Mouse (Mus musculus) limb, embryonic 10.5 days (tissue): ENCODE results near the gene Zfp575. TPM values are rescaled to one million over a fixed set of nuclear protein-coding genes. Genes with fewer than 3 reads are reported as not detected.
"Not testable (repeated sequence)": the region's sequence is repeated elsewhere in the genome, so short reads cannot be mapped to it uniquely, and the experiment has no call there.

Experiments
- DNase-seq: peaks from one replicate; pipeline ENCODE4 v3.0.0-alpha.2; 2017; ENCODE audit warnings: low spot score
- H3K27ac ChIP-seq: fragments of 300-500 bp; sonication (generic); 2 replicates; pipeline ENCODE4 v1.5.1; 2016; ENCODE audit warnings: mild to moderate bottlenecking
- H3K27me3 ChIP-seq: fragments of 300-500 bp; sonication (generic); 2 replicates; pipeline ENCODE4 v1.6.1; 2016; ENCODE audit warnings: low read depth, mild to moderate bottlenecking; ENCODE audit not compliant: poor library complexity, severe bottlenecking
- H3K36me3 ChIP-seq: fragments of 300-500 bp; sonication (generic); 2 replicates; pipeline ENCODE4 v1.6.1; 2016; ENCODE audit warnings: mild to moderate bottlenecking, moderate library complexity
- H3K4me1 ChIP-seq: fragments of 300-500 bp; sonication (generic); 2 replicates; pipeline ENCODE4 v1.6.1; 2016
- H3K4me3 ChIP-seq: fragments of 300-500 bp; sonication (generic); 2 replicates; pipeline ENCODE4 v1.5.1; 2016; ENCODE audit warnings: mild to moderate bottlenecking, moderate library complexity
- H3K9me3 ChIP-seq: fragments of 300-500 bp; sonication (generic); replicated peaks from 2 replicates; pipeline ENCODE4 v1.6.1; 2016; ENCODE audit warnings: mild to moderate bottlenecking
- WGBS: fragments of 180-500 bp; shearing (Covaris S2); methylation state at CpG from one replicate; pipeline ENCODE4 v1.1.7; 2016; 5-methylcytosine and 5-hydroxymethylcytosine counted together
- polyA plus RNA-seq: library from polyadenylated mRNA; unstranded; fragments of >200 nt; fragmentation: Nextera tagmentation; extraction: Ambion mirVana; gene quantifications from 2 replicates; pipeline ENCODE4 v1.2.1, GENCODE M21; 2016

The Zfp575 gene
- polyA plus RNA-seq = 1.6 and 2.6 TPM in 2 replicates

GRCm38 (mm10) chr7:24587330-24588105 is at the start of gene Zfp575, which contains the start of gene Ethe1:
TSS of gene Zfp575 (minus strand) at chr7:24587641.
TSS of gene Ethe1 (plus strand) at chr7:24587543.
- peak within 1 kb of the TSS; percentile 56 for H3K4me3 ChIP-seq
- peak; percentile 87 for DNase-seq
- H3K27ac ChIP-seq = peak within 1 kb of the TSS; percentile 77
- peaks cover 44% of the 10 kb centered on the region for H3K27me3 ChIP-seq
- no peaks in the 10 kb centered on the region for H3K9me3 ChIP-seq
- peaks cover 10% of the 10 kb centered on the region for H3K4me1 ChIP-seq
- 7% methylated on average over 30 of the region's 30 CpGs for WGBS
- H3K36me3 ChIP-seq = no peaks in the 10 kb centered on the region

- no peaks in the 10 kb centered on the region for H3K36me3 ChIP-seq
- peaks cover 78% of the 10 kb centered on the region for H3K27me3 ChIP-seq
- no peaks in the 10 kb centered on the region for H3K9me3 ChIP-seq
- H3K4me1 ChIP-seq = peaks cover 19% of the 10 kb centered on the region
- peak overlapping the region; percentile 40; the same call in 1 of the 2 replicates for H3K4me3 ChIP-seq
- DNase-seq = no peak
- no peak overlapping the region for H3K27ac ChIP-seq
- WGBS = 2% methylated on average over 18 of the region's 18 CpGs
These were observed 49.6 kb upstream of the Zfp575 start for GRCm38 (mm10) chr7:24637046-24637445.

- Histone ChIP-seq H3K4me3 (peak within 1 kb of the TSS; percentile 40; the same call in 1 of the 2 replicates), H3K27ac (no peak within 1 kb of the TSS), H3K9me3 (no peaks in the 10 kb centered on the region), H3K36me3 (no peaks in the 10 kb centered on the region), H3K27me3 (peaks cover 70% of the 10 kb centered on the region), H3K4me1 (peaks cover 19% of the 10 kb centered on the region)
- WGBS = 12% methylated on average over 15 of the region's 15 CpGs
- DNase-seq = no peak
These were observed 48.8 kb upstream of the Zfp575 start, which contains the start of gene Lypd3 for GRCm38 (mm10) chr7:24636264-24636663. TSS of gene Lypd3 (plus strand) at chr7:24636550.

GRCm38 (mm10) chr7:24630116-24630880 is 42.9 kb upstream of the Zfp575 start:
- Histone ChIP-seq H3K9me3 (no peaks in the 10 kb centered on the region), H3K4me1 (peaks cover 16% of the 10 kb centered on the region), H3K27me3 (peaks cover 29% of the 10 kb centered on the region), H3K27ac (no peak overlapping the region), H3K36me3 (no peaks in the 10 kb centered on the region), H3K4me3 (no peak overlapping the region)
- 80% methylated on average over 10 of the region's 10 CpGs for WGBS
- DNase-seq = no peak

- Histone ChIP-seq H3K27me3 (peaks cover 25% of the 10 kb centered on the region), H3K36me3 (no peaks in the 10 kb centered on the region), H3K4me1 (peaks cover 16% of the 10 kb centered on the region), H3K4me3 (no peak overlapping the region), H3K27ac (no peak overlapping the region), H3K9me3 (no peaks in the 10 kb centered on the region)
- no peak for DNase-seq
- 68% methylated on average over 4 of the region's 4 CpGs for WGBS
These were observed 42.2 kb upstream of the Zfp575 start for GRCm38 (mm10) chr7:24629672-24630071.

GRCm38 (mm10) chr7:24628685-24629610 is 41.5 kb upstream of the Zfp575 start:
- H3K9me3 ChIP-seq = no peaks in the 10 kb centered on the region
- DNase-seq = peak; percentile 88
- peaks cover 19% of the 10 kb centered on the region for H3K27me3 ChIP-seq
- H3K27ac ChIP-seq = 0 out of 2 replicates have a peak overlapping the region, but pooled peaks have one; percentile 62
- peaks cover 16% of the 10 kb centered on the region for H3K4me1 ChIP-seq
- H3K36me3 ChIP-seq = no peaks in the 10 kb centered on the region
- whole genome bisulfite sequencing = 12% methylated on average over 33 of the region's 33 CpGs
- H3K4me3 ChIP-seq = peak overlapping the region; percentile 50

GRCm38 (mm10) chr7:24622967-24623366 is 35.5 kb upstream of the Zfp575 start:
- Histone ChIP-seq H3K9me3 (peaks cover 3% of the 10 kb centered on the region; the same call in 1 of the 2 replicates), H3K27me3 (peaks cover 35% of the 10 kb centered on the region), H3K36me3 (no peaks in the 10 kb centered on the region), H3K4me3 (no peak overlapping the region), H3K27ac (no peak overlapping the region), H3K4me1 (peaks cover 7% of the 10 kb centered on the region)
- WGBS = 80% methylated on average over 6 of the region's 6 CpGs
- DNase-seq = no peak

- H3K27me3 ChIP-seq = peaks cover 23% of the 10 kb centered on the region
- DNase-seq = no peak
- H3K9me3 ChIP-seq = peaks cover 3% of the 10 kb centered on the region; the same call in 1 of the 2 replicates
- no peaks in the 10 kb centered on the region for H3K36me3 ChIP-seq
- no peak overlapping the region for H3K27ac ChIP-seq
- H3K4me3 ChIP-seq = no peak overlapping the region
- 82% methylated on average over 3 of the region's 3 CpGs for WGBS
- peaks cover 2% of the 10 kb centered on the region for H3K4me1 ChIP-seq
These were observed 33.8 kb upstream of the Zfp575 start for GRCm38 (mm10) chr7:24621193-24621592.

- peaks cover 17% of the 10 kb centered on the region; the same call in 1 of the 2 replicates for H3K27me3 ChIP-seq
- no peak overlapping the region for H3K4me3 ChIP-seq
- peaks cover 3% of the 10 kb centered on the region; the same call in 1 of the 2 replicates for H3K9me3 ChIP-seq
- WGBS = 52% methylated on average over 13 of the region's 13 CpGs
- H3K36me3 ChIP-seq = no peaks in the 10 kb centered on the region
- no peak overlapping the region for H3K27ac ChIP-seq
- DNase-seq = no peak
- H3K4me1 ChIP-seq = no peaks in the 10 kb centered on the region; the same call in 1 of the 2 replicates
These were observed 32.4 kb upstream of the Zfp575 start for GRCm38 (mm10) chr7:24619671-24620397.

GRCm38 (mm10) chr7:24618374-24618773 is 30.9 kb upstream of the Zfp575 start:
- not testable (repeated sequence) for H3K9me3 ChIP-seq, H3K4me3 ChIP-seq, H3K4me1 ChIP-seq, H3K36me3 ChIP-seq, H3K27ac ChIP-seq, DNase-seq
- peaks cover 31% of the 10 kb centered on the region for H3K27me3 ChIP-seq
- 91% methylated on average over 8 of the region's 8 CpGs for WGBS

GRCm38 (mm10) chr7:24617763-24618162 is 30.3 kb upstream of the Zfp575 start:
- H3K36me3 ChIP-seq = no peaks in the 10 kb centered on the region
- 81% methylated on average over 8 of the region's 8 CpGs for WGBS
- no peak overlapping the region for H3K27ac ChIP-seq
- H3K4me1 ChIP-seq = peaks cover 1% of the 10 kb centered on the region; the same call in 1 of the 2 replicates
- peaks cover 37% of the 10 kb centered on the region for H3K27me3 ChIP-seq
- DNase-seq = no peak
- H3K9me3 ChIP-seq = peaks cover 3% of the 10 kb centered on the region; the same call in 1 of the 2 replicates
- H3K4me3 ChIP-seq = no peak overlapping the region
